Mouse (Mus musculus): ENCODE measurements at regions not wholly inside any gene's neighbourhood (a gene's known extent, or its start where the extent isn't known, plus 50 kb on each side); places are given as distances from the start of the nearest gene placed in this dataset.

DNA sequence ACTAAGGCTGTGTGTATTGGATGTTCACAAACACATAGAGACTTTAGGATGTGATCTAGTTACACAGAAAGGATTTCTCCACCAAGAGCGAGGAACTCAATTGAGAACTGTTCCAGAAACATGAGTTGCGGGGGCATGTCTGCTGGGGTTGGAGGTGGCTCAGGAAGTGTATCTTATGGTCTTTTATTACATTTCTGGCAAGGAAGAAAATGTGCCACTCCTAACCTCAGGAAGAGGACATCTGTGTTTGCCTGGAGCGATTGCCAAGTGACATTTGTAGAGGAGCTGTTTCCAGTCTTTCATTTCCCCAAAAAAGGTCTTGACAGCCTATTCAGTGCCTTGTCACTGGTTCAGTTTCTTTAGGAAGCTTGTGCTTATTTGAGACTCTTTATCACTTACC lies 606.2 kb downstream of the Tmem182 start:
- TF ChIP-seq CTCF (IDR thresholded peaks at IDR 0.05; ENCODE audit: borderline replicate concordance, extremely low read depth, insufficient read depth, insufficient read length) (no peak), POLR2A (IDR thresholded peaks at IDR 0.05; ENCODE audit: borderline replicate concordance, extremely low read depth, insufficient read depth, insufficient read length, poor library complexity, severe bottlenecking) (no peak)
